Mouse (Mus musculus): Measurements from ENCODE around the gene 4930539E08Rik.

DNA sequence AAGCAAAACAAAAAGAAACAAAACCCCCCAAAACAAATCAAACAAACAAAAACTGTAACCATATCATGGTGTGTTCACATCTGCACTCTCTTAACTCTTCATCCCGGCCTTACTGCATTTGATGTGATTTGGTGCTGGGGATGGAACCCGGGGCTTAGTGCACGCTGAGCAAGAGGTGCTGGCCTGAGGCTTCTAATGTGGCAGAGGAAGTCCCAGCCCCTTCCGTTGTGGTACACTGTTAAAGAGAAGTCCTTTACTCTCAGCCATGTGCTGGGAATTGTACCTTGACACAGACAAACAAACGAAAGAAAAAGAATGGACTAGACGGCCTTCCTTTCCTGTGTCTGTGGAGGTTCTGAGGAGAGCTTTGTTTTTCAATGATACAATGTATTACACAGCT lies 7.0 kb upstream of the 4930539E08Rik start:
- TF ChIP-seq CTCF (IDR thresholded peaks at IDR 0.05), result no peak
- TF ChIP-seq EP300 (IDR thresholded peaks at IDR 0.05), result no peak
